Mouse (Mus musculus) CH12.LX (cell line): Measurements from ENCODE around the gene Kcnj1. TPM values are rescaled to one million over a fixed set of nuclear protein-coding genes. Genes with fewer than 3 reads are reported as not detected.

Experiments
- DNase-seq: peaks from one replicate; pipeline ENCODE4 v3.0.0-alpha.2; 2013; ENCODE audit errors: extremely low read depth
- H3K27ac ChIP-seq: 2 replicates; pipeline ENCODE4 v1.5.1; 2012; ENCODE audit warnings: low read depth, mild to moderate bottlenecking, control low read depth, moderate library complexity; ENCODE audit not compliant: insufficient read depth
- H3K27me3 ChIP-seq: replicated peaks from 2 replicates; pipeline ENCODE3; 2012; ENCODE audit warnings: inconsistent platforms
- H3K36me3 ChIP-seq, 2 experiments: replicated peaks in 1 of 2; 2 replicates each; pipeline versions ENCODE3 to v1.6.1; 2012; ENCODE audit warnings: inconsistent platforms in 1 of 2, low read length in 1 of 2, mild to moderate bottlenecking in 1 of 2, mixed read lengths in 1 of 2, moderate library complexity in 1 of 2; ENCODE audit not compliant: control insufficient read depth in 1 of 2, insufficient read depth in 1 of 2
- H3K4me1 ChIP-seq, 2 experiments: 2 replicates each; pipeline ENCODE4 v1.6.1; 2012; ENCODE audit warnings: inconsistent platforms in 1 of 2, moderate library complexity in 1 of 2; ENCODE audit not compliant: insufficient read depth in 2 of 2, control insufficient read depth in 1 of 2
- H3K4me2 ChIP-seq: 2 replicates; pipeline ENCODE4 v1.6.1; 2012; ENCODE audit warnings: low read depth, mild to moderate bottlenecking, control low read depth; ENCODE audit not compliant: poor library complexity, insufficient read depth, severe bottlenecking
- H3K4me3 ChIP-seq, 3 experiments: fragments of 150-350 bp in 1 of 3; sonication (generic) in 1 of 3; replicated peaks in 1 of 3; 2 replicates each; pipeline versions ENCODE3 to v1.5.1; 2011 to 2012; ENCODE audit warnings: low read depth in 2 of 3, low read length in 2 of 3, mild to moderate bottlenecking in 2 of 3, moderate library complexity in 2 of 3, control low read depth in 1 of 3, improper control_type of control experiment in 1 of 3, inconsistent platforms in 1 of 3, mixed read lengths in 1 of 3; ENCODE audit not compliant: poor library complexity in 1 of 3
- H3K79me2 ChIP-seq: replicated peaks from 2 replicates; pipeline ENCODE4 v1.6.1; 2012; ENCODE audit warnings: mild to moderate bottlenecking, moderate library complexity; ENCODE audit not compliant: control insufficient read depth, poor library complexity, insufficient read depth, severe bottlenecking; ENCODE audit errors: extremely low read depth
- H3K9ac ChIP-seq: 2 replicates; pipeline ENCODE4 v1.6.1; 2012; ENCODE audit warnings: low read depth, mild to moderate bottlenecking, control low read depth, moderate library complexity; ENCODE audit not compliant: insufficient read depth
- H3K9me3 ChIP-seq: replicated peaks from 2 replicates; pipeline ENCODE3; 2012; ENCODE audit warnings: low read length, inconsistent platforms, mixed read lengths
- BHLHE40 ChIP-seq: IDR thresholded peaks from 2 replicates; pipeline ENCODE4 v1.6.1; 2011; ENCODE audit warnings: mild to moderate bottlenecking, low read depth, low read length, improper control_type of control experiment
- CHD1 ChIP-seq: IDR thresholded peaks from 2 replicates; pipeline ENCODE4 v1.6.1; 2012; ENCODE audit warnings: low read depth, low read length, improper control_type of control experiment, inconsistent platforms
- EP300 ChIP-seq: IDR thresholded peaks from 2 replicates; pipeline ENCODE4 v1.6.1; 2011; ENCODE audit warnings: low read length, improper control_type of control experiment
- ETS1 ChIP-seq: conservative IDR thresholded peaks from 2 replicates; pipeline ENCODE4 v1.6.1; 2012; ENCODE audit warnings: low read depth, mild to moderate bottlenecking, inconsistent platforms, low read length, improper control_type of control experiment, moderate library complexity
- GABPA ChIP-seq: IDR thresholded peaks from 2 replicates; pipeline ENCODE4 v1.6.1; 2012; ENCODE audit warnings: low read depth, low read length, improper control_type of control experiment, inconsistent platforms; ENCODE audit not compliant: insufficient replicate concordance
- HCFC1 ChIP-seq: IDR thresholded peaks from 2 replicates; pipeline ENCODE4 v1.6.1; 2012; ENCODE audit warnings: low read depth, mild to moderate bottlenecking, inconsistent platforms, low read length, improper control_type of control experiment
- IRF4 ChIP-seq: IDR thresholded peaks from 2 replicates; pipeline ENCODE4 v1.6.1; 2014; ENCODE audit warnings: low read depth, mild to moderate bottlenecking, inconsistent platforms, low read length, improper control_type of control experiment
- JUND ChIP-seq: conservative IDR thresholded peaks from 2 replicates; pipeline ENCODE4 v1.6.1; 2011; ENCODE audit warnings: low read depth, low read length, improper control_type of control experiment
- KAT2A ChIP-seq: IDR thresholded peaks from 2 replicates; pipeline ENCODE4 v1.6.1; 2012; ENCODE audit warnings: low read length, improper control_type of control experiment, inconsistent platforms; ENCODE audit not compliant: insufficient replicate concordance
- MAFK ChIP-seq: IDR thresholded peaks from 2 replicates; pipeline ENCODE4 v1.6.1; 2011; ENCODE audit warnings: low read length, improper control_type of control experiment; ENCODE audit not compliant: insufficient replicate concordance
- MAZ ChIP-seq: IDR thresholded peaks from 2 replicates; pipeline ENCODE4 v1.6.1; 2012; ENCODE audit warnings: low read depth, mild to moderate bottlenecking, inconsistent platforms, low read length, improper control_type of control experiment, moderate library complexity
- MEF2A ChIP-seq: IDR thresholded peaks from 2 replicates; pipeline ENCODE4 v1.6.1; 2014; ENCODE audit warnings: low read depth, mild to moderate bottlenecking, inconsistent platforms, low read length, improper control_type of control experiment, borderline replicate concordance
- NRF1 ChIP-seq: IDR thresholded peaks from 2 replicates; pipeline ENCODE4 v1.6.1; 2014; ENCODE audit warnings: low read depth, mild to moderate bottlenecking, inconsistent platforms, low read length, improper control_type of control experiment, moderate library complexity
- RCOR1 ChIP-seq: conservative IDR thresholded peaks from 2 replicates; pipeline ENCODE4 v1.6.1; 2012; ENCODE audit warnings: low read depth, mild to moderate bottlenecking, inconsistent platforms, low read length, improper control_type of control experiment
- SMC3 ChIP-seq: IDR thresholded peaks from 2 replicates; pipeline ENCODE4 v1.6.1; 2011; ENCODE audit warnings: low read depth, low read length, improper control_type of control experiment
- ZC3H11A ChIP-seq: IDR thresholded peaks from 2 replicates; pipeline ENCODE4 v1.6.1; 2012; ENCODE audit warnings: low read depth, mild to moderate bottlenecking, inconsistent platforms, low read length, improper control_type of control experiment
- ZMIZ1 ChIP-seq: IDR thresholded peaks from 2 replicates; pipeline ENCODE4 v1.6.1; 2012; ENCODE audit warnings: low read depth, mild to moderate bottlenecking, inconsistent platforms, low read length, improper control_type of control experiment
- ZNF384 ChIP-seq: IDR thresholded peaks from 2 replicates; pipeline ENCODE4 v1.6.1; 2012; ENCODE audit warnings: low read depth, low read length, improper control_type of control experiment, inconsistent platforms
- dilution Hi-C: fragments of 300-500 bp; cut with MboI; formaldehyde crosslinking; loops from 2 replicates; pipeline ENCODE4 v1.14.3; 2020; ENCODE audit warnings: low sequenced_read_pairs; ENCODE audit not compliant: extremely low pct_unique_long_range_greater_than_20kb, extremely low pct_ligation_motif_present
- in situ Hi-C: fragments of 300-500 bp; cut with MboI; formaldehyde crosslinking; loops from 3 replicates; pipeline ENCODE4 v1.14.3; 2019; ENCODE audit warnings: low sequenced_read_pairs, low pct_ligation_motif_present, low pct_unique_long_range_greater_than_20kb, mixed read lengths
- polyA plus RNA-seq: library from polyadenylated mRNA; unstranded; fragments of >175 nt; gene quantifications from 2 replicates; pipeline ENCODE4 v1.2.1, GENCODE M21; 2012; ENCODE audit warnings: low read depth; ENCODE audit not compliant: insufficient read length
- total RNA-seq, 2 experiments: library from RNA; depleted of rRNA; stranded (reverse); fragments of 300-350 nt in 1 of 2; fragments of >200 nt in 1 of 2; gene quantifications; 2 replicates each; pipeline ENCODE4 v1.2.3; 2012 to 2014

Kcnj1 gene
- total and polyA plus RNA-seq, 3 experiments: 0.07 to 0.11 TPM; not detected in 1

DNA sequence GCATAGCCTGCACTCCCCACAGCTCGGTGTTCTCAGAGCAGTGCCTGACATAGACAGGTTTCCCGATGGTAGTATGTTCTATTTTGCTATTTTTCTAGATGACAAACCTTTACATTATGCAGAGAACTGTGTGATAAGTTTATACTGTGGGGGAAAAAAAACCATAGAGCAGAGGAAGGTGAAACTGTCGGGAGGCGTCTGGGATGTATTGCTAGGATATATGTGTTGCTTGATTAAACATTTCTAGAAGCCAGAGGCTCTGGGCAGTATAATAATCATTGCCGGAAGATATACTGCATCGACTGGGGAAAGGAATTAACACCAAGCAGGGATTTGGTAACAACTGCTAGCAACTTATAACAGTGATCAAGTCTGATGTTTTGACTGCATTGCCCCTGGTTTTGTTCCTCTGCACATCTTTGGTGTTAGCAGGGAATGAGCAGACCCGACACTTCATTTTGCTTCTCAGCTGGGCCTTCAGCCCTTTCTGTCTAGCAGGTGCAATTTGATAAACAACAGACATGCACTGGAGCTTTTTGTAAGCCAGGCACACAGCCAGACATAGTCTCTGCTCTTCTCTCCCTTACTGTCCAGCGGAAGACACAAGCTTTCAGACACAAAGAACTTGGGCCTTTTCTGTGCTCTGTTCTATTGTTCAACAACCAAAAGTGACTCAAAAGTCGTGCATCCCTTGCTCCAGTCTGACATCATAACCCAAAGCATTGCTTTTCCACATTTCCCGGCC lies 40.7 kb downstream of the Kcnj1 start:
- Histone ChIP-seq H3K36me3 (peaks cover 0 to 3% of the 10 kb centered on the region in 2 experiments), H3K4me1 (no peaks in the 10 kb centered on the region), H3K27me3 (no peaks in the 10 kb centered on the region), H3K4me3 (no peak overlapping the region), H3K4me2 (no peak overlapping the region), H3K9me3 (no peaks in the 10 kb centered on the region), H3K9ac (no peak overlapping the region), H3K79me2 (no peaks in the 10 kb centered on the region), H3K27ac (no peak overlapping the region)
- in situ Hi-C loops (loop anchor here (25.0 kb wide), 2 partner anchors 674 to 824 kb away; no protein-coding TSS in a partner anchor), dilution Hi-C loops (no loop called here)
- no peak for DNase-seq
- TF ChIP-seq RCOR1 (no peak), ZNF384 (no peak), NRF1 (no peak), SMC3 (no peak), MAZ (no peak), BHLHE40 (no peak), MAFK (no peak), IRF4 (no peak), HCFC1 (no peak)

DNA sequence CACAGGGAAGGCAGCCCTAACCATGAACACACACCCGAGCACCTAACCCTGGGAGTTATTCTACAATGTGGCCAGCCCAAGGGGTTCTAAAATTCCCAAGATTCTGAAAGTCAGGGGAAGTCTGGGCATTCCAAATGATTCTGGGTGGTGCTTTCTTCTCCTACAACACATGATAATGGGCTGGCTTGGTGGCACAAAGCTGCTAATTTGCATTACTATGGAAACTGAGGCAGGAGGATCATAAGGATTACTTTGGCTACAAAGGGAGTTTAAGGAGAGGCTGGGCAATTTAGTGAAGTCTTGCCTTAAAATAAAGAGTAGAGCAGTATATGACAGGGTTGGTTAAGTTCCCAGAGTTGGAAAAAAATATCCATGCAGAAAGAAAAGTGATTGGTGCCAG lies 42.7 kb downstream of the Kcnj1 start:
- no peak overlapping the region for H3K4me2 ChIP-seq
- H3K9ac ChIP-seq: no peak overlapping the region
- no peaks in the 10 kb centered on the region for H3K27me3 ChIP-seq
- dilution Hi-C loops: no loop called here
- no peak overlapping the region for H3K27ac ChIP-seq
- no peak overlapping the region for H3K4me3 ChIP-seq
- no peak for TF ChIP-seq KAT2A
- TF ChIP-seq GABPA: no peak
- TF ChIP-seq CHD1: no peak
- no peak for TF ChIP-seq ETS1
- no peak for TF ChIP-seq SMC3
- no peak for TF ChIP-seq BHLHE40
- no peak for TF ChIP-seq JUND
- TF ChIP-seq MAZ: no peak
- no peak for TF ChIP-seq MAFK
- no peak for TF ChIP-seq ZMIZ1
- no peak for TF ChIP-seq EP300
- no peak for TF ChIP-seq ZC3H11A
- TF ChIP-seq MEF2A: no peak
- peaks cover 6 to 13% of the 10 kb centered on the region in 2 experiments for H3K36me3 ChIP-seq
- in situ Hi-C loops: loop anchor here (25.0 kb wide), 2 partner anchors 672 to 822 kb away; no protein-coding TSS in a partner anchor
- no peaks in the 10 kb centered on the region for H3K4me1 ChIP-seq
- no peaks in the 10 kb centered on the region for H3K79me2 ChIP-seq
- no peak for DNase-seq
- H3K9me3 ChIP-seq: no peaks in the 10 kb centered on the region
